Mouse (Mus musculus) heart, embryonic 11.5 days (tissue): ENCODE results near the gene Mup17. TPM values are rescaled to one million over a fixed set of nuclear protein-coding genes. Genes with fewer than 3 reads are reported as not detected.
"Not testable (repeated sequence)": the region's sequence is repeated elsewhere in the genome, so short reads cannot be mapped to it uniquely, and the experiment has no call there.

ENCODE experiments used
- ATAC-seq: fragments of 200-750 bp; cut with Nextera tagmentation; replicated peaks from 2 replicates; pipeline ENCODE4 v1.8.0; 2017; ENCODE audit warnings: moderate library complexity; ENCODE audit not compliant: insufficient number of reproducible peaks, low FRiP score, low TSS enrichment
- H3K27ac ChIP-seq: fragments of 300-500 bp; sonication (generic); 2 replicates; pipeline ENCODE4 v1.5.1; 2014; ENCODE audit warnings: mild to moderate bottlenecking, low read depth, low read length
- H3K27me3 ChIP-seq: fragments of 300-500 bp; sonication (generic); 2 replicates; pipeline ENCODE4 v1.6.1; 2014; ENCODE audit warnings: mild to moderate bottlenecking, low read length, mixed read lengths; ENCODE audit not compliant: control insufficient read depth, insufficient read depth
- H3K36me3 ChIP-seq: fragments of 300-500 bp; sonication (generic); 2 replicates; pipeline ENCODE4 v1.6.1; 2014; ENCODE audit warnings: mild to moderate bottlenecking, low read length, moderate library complexity, mixed read lengths; ENCODE audit not compliant: control insufficient read depth, insufficient read depth
- H3K4me1 ChIP-seq: fragments of 300-500 bp; sonication (generic); 2 replicates; pipeline ENCODE4 v1.6.1; 2014; ENCODE audit warnings: low read length; ENCODE audit not compliant: control insufficient read depth, insufficient read depth
- H3K4me2 ChIP-seq: fragments of 300-500 bp; sonication (generic); 2 replicates; pipeline ENCODE4 v1.6.1; 2014; ENCODE audit warnings: mild to moderate bottlenecking, moderate library complexity
- H3K4me3 ChIP-seq: fragments of 300-500 bp; sonication (generic); 2 replicates; pipeline ENCODE4 v1.5.1; 2014; ENCODE audit warnings: low read depth, low read length
- H3K9ac ChIP-seq: fragments of 300-500 bp; sonication (generic); 2 replicates; pipeline ENCODE4 v1.6.1; 2014; ENCODE audit warnings: mild to moderate bottlenecking, low read depth, low read length, moderate library complexity
- H3K9me3 ChIP-seq: fragments of 300-500 bp; sonication (generic); replicated peaks from 2 replicates; pipeline ENCODE4 v1.6.1; 2016; ENCODE audit warnings: low read length; ENCODE audit not compliant: control insufficient read depth
- WGBS: fragments of 180-500 bp; shearing (Covaris S2); extraction: QIAGEN DNeasy Blood & Tissue Kit; methylation state at CpG from one replicate; pipeline ENCODE4 v1.1.7; 2014; ENCODE audit not compliant: insufficient replicate concordance; 5-methylcytosine and 5-hydroxymethylcytosine counted together
- polyA plus RNA-seq: library from polyadenylated mRNA; unstranded; fragments of >200 nt; fragmentation: Nextera tagmentation; extraction: Ambion mirVana; gene quantifications from 2 replicates; pipeline ENCODE4 v1.2.1, GENCODE M21; 2014

The Mup17 gene
- not detected in 2 replicates for polyA plus RNA-seq

DNA sequence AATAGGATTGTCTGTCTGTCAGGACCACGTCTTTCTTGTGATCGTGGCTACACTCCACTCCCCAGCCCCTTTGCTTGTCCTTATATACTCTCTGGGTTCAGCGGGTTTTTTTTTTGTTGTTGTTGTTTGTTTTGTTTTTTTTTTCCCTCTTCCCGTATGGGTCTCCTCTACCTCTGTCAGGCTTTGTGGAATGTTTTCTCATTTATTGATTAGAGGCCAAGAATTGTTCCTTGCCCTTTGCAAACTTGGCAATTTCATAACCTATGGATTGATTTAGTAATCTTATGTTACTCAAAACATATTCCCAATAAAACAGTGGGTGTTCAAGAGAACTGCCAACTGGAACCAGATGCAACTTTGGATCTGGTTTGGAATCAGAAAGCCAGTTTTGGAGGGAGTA, at the start of gene Mup17:
Gene Mup17, minus strand, starts transcription at position 101 of the 400 bp plus-strand sequence.
- not testable (repeated sequence) for ATAC-seq, H3K9ac ChIP-seq, H3K4me3 ChIP-seq, H3K27me3 ChIP-seq, H3K9me3 ChIP-seq, H3K4me1 ChIP-seq, H3K27ac ChIP-seq, H3K4me2 ChIP-seq, H3K36me3 ChIP-seq
- 78% methylated on average over 3 of the region's 4 CpGs for WGBS

DNA sequence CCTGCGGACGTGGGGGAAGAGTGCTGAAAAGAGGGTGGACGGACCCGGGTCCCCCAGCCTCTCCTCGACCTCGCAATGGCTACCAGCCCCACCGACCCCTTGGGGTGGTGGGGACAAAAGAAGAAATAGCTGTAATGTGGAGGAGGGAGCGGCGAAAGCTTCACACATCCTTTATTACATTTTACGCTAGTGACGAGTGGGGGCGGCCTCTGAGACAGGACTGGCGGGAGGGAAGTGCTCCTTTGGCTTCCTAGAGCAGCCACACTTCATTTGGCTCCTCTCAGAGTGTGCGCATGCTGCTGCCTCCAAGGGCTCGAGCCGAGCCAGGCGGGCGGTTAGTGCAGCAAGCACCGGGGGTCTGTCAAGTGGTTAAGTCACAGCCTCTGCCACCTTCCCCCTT, 24.1 kb downstream of the Mup17 start:
- not testable (repeated sequence) for ATAC-seq, H3K4me2 ChIP-seq, H3K27me3 ChIP-seq, H3K4me3 ChIP-seq, H3K9me3 ChIP-seq, H3K9ac ChIP-seq, H3K27ac ChIP-seq, H3K36me3 ChIP-seq, H3K4me1 ChIP-seq
- 84% methylated on average over 19 of the region's 19 CpGs for WGBS

DNA sequence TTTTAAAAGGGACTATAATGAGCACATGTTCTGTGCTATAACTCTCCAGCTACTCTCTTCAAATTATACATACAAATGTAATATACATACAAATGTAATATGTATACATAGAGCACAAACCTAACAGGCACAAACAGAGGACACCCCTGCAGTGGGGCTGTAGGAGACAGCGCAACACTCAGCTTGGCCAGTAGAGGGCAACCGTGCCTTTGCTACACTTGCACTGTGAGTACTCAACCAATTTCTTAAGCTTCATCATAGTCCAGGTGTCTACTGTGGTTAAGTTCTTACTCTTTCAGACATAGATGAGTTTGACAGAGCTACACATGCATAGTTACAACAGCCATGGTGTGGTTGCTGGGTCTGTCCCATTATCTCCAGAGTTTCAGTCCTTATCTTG, 39.8 kb downstream of the Mup17 start:
- not testable (repeated sequence) for H3K9me3 ChIP-seq, H3K9ac ChIP-seq, ATAC-seq, H3K27me3 ChIP-seq, H3K27ac ChIP-seq, H3K4me3 ChIP-seq, H3K36me3 ChIP-seq, H3K4me2 ChIP-seq, H3K4me1 ChIP-seq
- 22% methylated on average over 2 of the region's 2 CpGs for WGBS

Other genes with a start within 250 kb of the Mup17 start
- gene Mup15, start 156.1 kb downstream of the Mup17 start, polyA plus RNA-seq = not detected in 2 replicates
- not detected in 2 replicates for gene Mup16, start 76.3 kb downstream of the Mup17 start, polyA plus RNA-seq
- not detected in 2 replicates for gene Mup18, start 78.3 kb upstream of the Mup17 start, polyA plus RNA-seq
- gene Mup19, start 186.4 kb upstream of the Mup17 start, polyA plus RNA-seq = not detected in 2 replicates
- not detected in 2 replicates for gene Mup5, start 239.4 kb upstream of the Mup17 start, polyA plus RNA-seq